Comparison of ENCODE assay signal across 11 mouse cellular contexts in the genomic region with DNA sequence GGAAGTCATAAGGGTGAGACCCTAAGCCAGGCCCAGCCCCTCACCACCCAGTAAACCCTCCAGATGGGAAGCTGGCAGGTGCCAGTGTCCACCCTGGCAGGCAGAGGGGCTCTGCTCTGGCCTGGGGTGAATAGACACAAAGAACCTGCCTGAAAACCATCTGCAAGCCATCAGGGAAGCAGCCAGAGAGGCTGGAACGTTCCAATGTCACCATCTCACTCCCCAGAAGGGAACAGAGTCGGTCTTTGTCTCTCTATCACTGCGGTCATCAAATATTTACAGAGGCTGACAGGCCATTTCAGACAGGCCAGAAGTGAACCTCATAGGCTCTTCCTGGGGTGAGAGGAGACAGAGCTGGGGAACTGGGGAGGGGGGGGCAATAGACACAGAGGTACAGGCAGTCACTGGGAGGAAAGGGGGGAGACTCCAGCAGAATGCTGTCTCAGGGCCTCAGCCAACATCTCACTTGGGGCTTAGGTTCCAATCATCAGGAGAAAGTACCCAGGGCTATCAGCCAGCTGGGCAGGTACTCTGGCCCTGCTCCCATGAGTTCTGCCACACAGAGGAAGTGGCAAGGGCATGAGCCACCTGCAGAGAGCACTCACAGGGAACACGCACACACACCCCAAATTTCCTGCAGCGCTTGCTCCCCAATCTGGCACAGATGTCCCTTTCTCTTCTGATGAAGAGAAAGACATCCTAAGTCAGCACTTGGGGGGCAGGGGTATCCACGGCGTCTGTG. TPM values are rescaled to one million over a fixed set of nuclear protein-coding genes. Genes with fewer than 3 reads are reported as not detected.
DNase-seq lines count a peak whose midpoint lies in the region; ATAC-seq and TF ChIP-seq lines count a peak whose summit lies in the region.
"Had no signal": no experiment of that assay in that cellular context is flagged by ENCODE, and none has a peak within 500 bp of the region (broad histone marks: within the 10 kb centered on the region; RNA-seq: fewer than 3 reads in every experiment).

No protein-coding gene starts in this region.

- no peak overlapping the region for H3K4me2 ChIP-seq in midbrain, postnatal 0 days (ENCODE audit: low read depth, low read length, poor library complexity, severe bottlenecking)

- H3K27ac ChIP-seq in thymus, adult 2 months (ENCODE audit: control insufficient read depth, insufficient read depth, low read length): no peak overlapping the region
- no peak overlapping the region for H3K27ac ChIP-seq in midbrain, postnatal 0 days (ENCODE audit: low read depth, low read length)

- no peaks in the 10 kb centered on the region for H3K27me3 ChIP-seq in thymus, adult 2 months (ENCODE audit: control insufficient read depth, insufficient read depth, low read length)
- H3K27me3 ChIP-seq in midbrain, postnatal 0 days (ENCODE audit: insufficient read depth, low read length): no peaks in the 10 kb centered on the region

- TF ChIP-seq POLR2A in thymus, adult 2 months (IDR thresholded peaks at IDR 0.05; ENCODE audit: control insufficient read depth, extremely low read depth, insufficient read depth, low read length, poor library complexity): no peak

- 43% methylated on average over 7 of the region's 7 CpGs for WGBS in thymus, adult 2 months
- WGBS in midbrain, postnatal 0 days: 75% methylated on average over 7 of the region's 7 CpGs

- no peak overlapping the region for H3K9ac ChIP-seq in midbrain, postnatal 0 days (replicated peaks; ENCODE audit: low read length, poor library complexity, severe bottlenecking)

- peak; percentile 31; the same call in 1 of the 2 replicates for ATAC-seq in midbrain, postnatal 0 days (ENCODE audit: low FRiP score)
- no peak for ATAC-seq in activated CD4-positive, CD25-positive, alpha-beta regulatory T cell, adult 4 months

- peaks cover 24% of the 10 kb centered on the region for H3K4me1 ChIP-seq in thymus, adult 2 months (replicated peaks; ENCODE audit: control insufficient read depth, insufficient read depth, low read length)
- H3K4me1 ChIP-seq in midbrain, postnatal 0 days (ENCODE audit: insufficient read depth, low read length): peaks cover 33% of the 10 kb centered on the region
- H3K4me1 ChIP-seq: megakaryocyte, embryonic 14.5 days had no signal

- no peaks in the 10 kb centered on the region for H3K36me3 ChIP-seq in thymus, adult 2 months (ENCODE audit: control insufficient read depth, insufficient read depth, low read length)
- peaks cover 3% of the 10 kb centered on the region; the same call in 1 of the 2 replicates for H3K36me3 ChIP-seq in midbrain, postnatal 0 days (ENCODE audit: insufficient read depth, low read length)

- no peaks in the 10 kb centered on the region for H3K9me3 ChIP-seq in midbrain, postnatal 0 days (ENCODE audit: low read length)
- H3K9me3 ChIP-seq: megakaryocyte, embryonic 14.5 days had no signal

- intact Hi-C loops in left cerebral cortex, postnatal 10 days (cut with DNase I): no loop called here

- peak; percentile 66 for DNase-seq in cerebellum, adult 9-10 months
- no peak for DNase-seq in cerebellum, postnatal 36 days
- DNase-seq in thymus, adult 2 months: peak; percentile 7
- DNase-seq in thymus, adult 18-20 months: no peak
- DNase-seq in midbrain, postnatal 0 days (ENCODE audit: low spot score): peak; percentile 63
- DNase-seq in left cerebral cortex, postnatal 10 days (ENCODE audit: extremely low spot score in 1 of 2, low spot score in 2 of 2): no peak
- no peak for DNase-seq in spleen, adult 18-20 months
- DNase-seq: right cerebral cortex, postnatal 14 days had no signal

- no peak for TF ChIP-seq CTCF in thymus, adult 2 months (IDR thresholded peaks at IDR 0.05; ENCODE audit: borderline replicate concordance, control insufficient read depth, extremely low read depth, insufficient read depth, low read length, poor library complexity)
- no peak for TF ChIP-seq CTCF in midbrain, postnatal 0 days (IDR thresholded peaks at IDR 0.05)

- H3K4me3 ChIP-seq in thymus, adult 2 months (ENCODE audit: control insufficient read depth, insufficient read depth, low read length): no peak overlapping the region
- H3K4me3 ChIP-seq in midbrain, postnatal 0 days (ENCODE audit: low read depth, low read length): no peak overlapping the region
- H3K4me3 ChIP-seq: megakaryocyte, embryonic 14.5 days had no signal

RNA-seq across cellular contexts. Expression of a gene that starts 15.7 kb away (rescaled TPM):
- 2.3 and 3.9 TPM in 2 replicates for polyA plus RNA-seq in thymus, adult 2 months (2012; rRNA removed)
- 62.9 and 63.4 TPM in 2 replicates for total RNA-seq in midbrain, postnatal 0 days (2014; rRNA removed)
- polyA plus RNA-seq in midbrain, postnatal 0 days (2015; fragmentation: Nextera tagmentation; extraction: Ambion mirVana): 15.2 and 17.7 TPM in 2 replicates
- polyA plus RNA-seq in activated CD4-positive, CD25-positive, alpha-beta regulatory T cell, adult 4 months (2017; shearing (Covaris generic)): not detected
- total RNA-seq in left cerebral cortex, postnatal 10 days (2021): 100 to 1,000 TPM; 112 to 116 TPM
- total RNA-seq: hematopoietic stem cell, adult 5-6 weeks had no signal

RNA-seq across cellular contexts. Expression of a gene that starts 55.2 kb away (rescaled TPM):
- 98.1 and 113 TPM in 2 replicates for polyA plus RNA-seq in thymus, adult 2 months (2012; rRNA removed)
- total RNA-seq in midbrain, postnatal 0 days (2014; rRNA removed): 19.4 and 29.7 TPM in 2 replicates
- polyA plus RNA-seq in midbrain, postnatal 0 days (2015; fragmentation: Nextera tagmentation; extraction: Ambion mirVana): 34.8 and 36.5 TPM in 2 replicates
- 10 to 100 TPM; 30.1 to 36.9 TPM for polyA plus RNA-seq in activated CD4-positive, CD25-positive, alpha-beta regulatory T cell, adult 4 months (2017; shearing (Covaris generic))
- 10 to 100 TPM; 23.8 to 23.9 TPM for total RNA-seq in left cerebral cortex, postnatal 10 days (2021)

Comparison
In these comparisons a context has a peak if more than half of its experiments do, and no peak if none do; other contexts are left out.
1. DNase-seq: peak in cerebellum, adult 9-10 months (single experiment), thymus, adult 2 months (single experiment) and midbrain, postnatal 0 days (single experiment); none in cerebellum, postnatal 36 days (0 of 2), thymus, adult 18-20 months (0 of 2), left cerebral cortex, postnatal 10 days (0 of 2) and spleen, adult 18-20 months (0 of 2).